Mouse (Mus musculus) embryonic facial prominence, embryonic 13.5 days (tissue): ENCODE measurements around the gene Ncam2. TPM values are rescaled to one million over a fixed set of nuclear protein-coding genes. Genes with fewer than 3 reads are reported as not detected.

Experiments used
- ATAC-seq: fragments of 200-750 bp; cut with Nextera tagmentation; 2 replicates; pipeline ENCODE4 v1.8.0; 2017; ENCODE audit warnings: low read depth; ENCODE audit not compliant: insufficient number of reproducible peaks, insufficient read depth, low FRiP score, low TSS enrichment
- H3K27ac ChIP-seq: fragments of 300-500 bp; sonication (generic); 2 replicates; pipeline ENCODE4 v1.5.1; 2015; ENCODE audit warnings: moderate library complexity, mild to moderate bottlenecking, inconsistent platforms
- H3K27me3 ChIP-seq: fragments of 300-500 bp; sonication (generic); 2 replicates; pipeline ENCODE4 v1.6.1; 2015; ENCODE audit warnings: mild to moderate bottlenecking, inconsistent platforms
- H3K36me3 ChIP-seq: fragments of 300-500 bp; sonication (generic); 2 replicates; pipeline ENCODE4 v1.6.1; 2015; ENCODE audit warnings: mild to moderate bottlenecking, inconsistent platforms
- H3K4me1 ChIP-seq: fragments of 300-500 bp; sonication (generic); 2 replicates; pipeline ENCODE4 v1.6.1; 2015; ENCODE audit warnings: inconsistent platforms
- H3K4me2 ChIP-seq: fragments of 300-500 bp; sonication (generic); 2 replicates; pipeline ENCODE4 v1.6.1; 2015; ENCODE audit warnings: moderate library complexity, mild to moderate bottlenecking, inconsistent platforms
- H3K4me3 ChIP-seq: fragments of 300-500 bp; sonication (generic); 2 replicates; pipeline ENCODE4 v1.5.1; 2015; ENCODE audit warnings: mild to moderate bottlenecking, inconsistent platforms
- H3K9ac ChIP-seq: fragments of 300-500 bp; sonication (generic); 2 replicates; pipeline ENCODE4 v1.6.1; 2015; ENCODE audit warnings: mild to moderate bottlenecking, inconsistent platforms
- H3K9me3 ChIP-seq: fragments of 300-500 bp; sonication (generic); 2 replicates; pipeline ENCODE4 v1.6.1; 2016; ENCODE audit warnings: inconsistent platforms
- WGBS: fragments of 180-500 bp; shearing (Covaris S2); methylation state at CpG from one replicate; pipeline ENCODE4 v1.1.7; 2015; ENCODE audit warnings: mixed read lengths; 5-methylcytosine and 5-hydroxymethylcytosine counted together
- polyA plus RNA-seq: library from polyadenylated mRNA; unstranded; fragments of >200 nt; fragmentation: Nextera tagmentation; extraction: Ambion mirVana; gene quantifications from 2 replicates; pipeline ENCODE4 v1.2.1, GENCODE M21; 2015

Gene Ncam2
- 3.8 and 4.2 TPM in 2 replicates for polyA plus RNA-seq

GRCm38 (mm10) chr16:81200201-81201071, at the start of gene Ncam2:
Ncam2 (plus strand) TSS chr16:81200697.
- peak within 1 kb of the TSS; percentile 51 for H3K27ac ChIP-seq
- WGBS = under 1% methylated on average over 59 of the region's 70 CpGs
- H3K4me1 ChIP-seq = 0 out of 2 replicates have a peak, but pooled peaks cover 6% of the 10 kb centered on the region
- ATAC-seq = peak; percentile 70; the same call in 1 of the 2 replicates
- H3K36me3 ChIP-seq = no peaks in the 10 kb centered on the region
- H3K9me3 ChIP-seq = no peaks in the 10 kb centered on the region
- H3K4me2 ChIP-seq = peak within 1 kb of the TSS; percentile 91
- peak within 1 kb of the TSS; percentile 64 for H3K4me3 ChIP-seq
- H3K9ac ChIP-seq = peak within 1 kb of the TSS; percentile 78
- peaks cover 3% of the 10 kb centered on the region; the same call in 1 of the 2 replicates for H3K27me3 ChIP-seq

- no peak overlapping the region for H3K4me2 ChIP-seq
- H3K4me3 ChIP-seq = no peak overlapping the region
- H3K4me1 ChIP-seq = no peaks in the 10 kb centered on the region
- no peaks in the 10 kb centered on the region for H3K9me3 ChIP-seq
- ATAC-seq = no peak
- no peaks in the 10 kb centered on the region for H3K36me3 ChIP-seq
- no peak overlapping the region for H3K9ac ChIP-seq
- H3K27me3 ChIP-seq = no peaks in the 10 kb centered on the region
- no peak overlapping the region for H3K27ac ChIP-seq
- WGBS = 92% methylated on average over 2 of the region's 2 CpGs
These were observed 29.7 kb upstream of the Ncam2 start for GRCm38 (mm10) chr16:81170828-81171227.

- no peaks in the 10 kb centered on the region for H3K4me1 ChIP-seq
- H3K27ac ChIP-seq = no peak overlapping the region
- no peak for ATAC-seq
- 53% methylated on average over 8 of the region's 8 CpGs for WGBS
- no peaks in the 10 kb centered on the region for H3K9me3 ChIP-seq
- no peaks in the 10 kb centered on the region for H3K27me3 ChIP-seq
- no peak overlapping the region for H3K4me2 ChIP-seq
- no peak overlapping the region for H3K9ac ChIP-seq
- no peak overlapping the region for H3K4me3 ChIP-seq
- H3K36me3 ChIP-seq = no peaks in the 10 kb centered on the region
These were observed 25.1 kb upstream of the Ncam2 start for GRCm38 (mm10) chr16:81175302-81175943.

DNA sequence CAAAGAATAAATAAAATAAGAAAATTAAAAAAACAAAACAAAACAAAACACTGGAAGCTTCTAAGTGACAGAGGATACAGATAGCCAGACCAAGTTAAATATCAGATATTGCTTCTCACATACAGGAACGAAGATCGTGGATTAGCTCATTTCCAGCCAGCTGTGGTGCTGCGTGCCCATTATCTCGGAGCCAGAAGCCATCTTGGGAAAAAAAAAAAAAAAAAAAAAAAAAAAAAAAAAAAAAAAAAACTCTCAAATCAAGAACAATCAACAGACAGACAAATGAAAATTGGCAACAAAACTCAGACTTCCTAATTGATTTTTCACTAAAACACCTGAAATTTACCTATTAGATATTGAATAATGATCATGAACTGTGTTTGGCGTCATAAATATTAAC, 20.7 kb upstream of the Ncam2 start:
- Histone ChIP-seq H3K27me3 (no peaks in the 10 kb centered on the region), H3K27ac (no peak overlapping the region), H3K4me3 (no peak overlapping the region), H3K9ac (no peak overlapping the region), H3K4me2 (no peak overlapping the region), H3K9me3 (no peaks in the 10 kb centered on the region), H3K36me3 (no peaks in the 10 kb centered on the region), H3K4me1 (no peaks in the 10 kb centered on the region)
- 87% methylated on average over 5 of the region's 5 CpGs for WGBS
- ATAC-seq = no peak

DNA sequence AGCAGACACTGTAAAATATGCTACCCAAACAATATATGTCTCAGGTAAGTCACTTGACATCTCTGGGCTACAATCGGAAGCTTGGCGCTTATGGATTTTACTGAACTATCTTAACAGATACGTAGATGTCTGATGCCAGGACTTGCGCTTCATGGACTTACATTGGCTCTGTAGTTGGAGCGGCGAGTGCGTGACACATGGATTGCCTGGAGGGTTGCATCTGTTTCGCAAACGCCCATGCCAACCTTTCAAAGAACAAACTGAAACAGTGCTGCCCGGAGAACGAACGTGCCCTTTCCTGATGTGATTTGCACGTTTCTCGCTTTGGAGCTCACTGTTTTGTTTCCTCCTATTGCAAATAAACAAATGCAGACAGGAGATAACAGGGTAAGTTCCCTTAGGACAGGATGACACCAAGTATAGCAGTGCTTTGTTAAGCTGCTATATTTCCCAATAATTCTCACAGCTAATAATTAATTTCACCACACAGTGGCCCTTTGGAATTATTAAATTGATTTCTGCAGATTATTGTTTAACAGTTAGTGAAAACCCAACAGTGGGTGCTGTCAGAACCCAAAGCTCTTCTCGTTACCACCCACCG, 12.8 kb upstream of the Ncam2 start:
- no peak for ATAC-seq
- 78% methylated on average over 16 of the region's 16 CpGs for WGBS
- no peaks in the 10 kb centered on the region for H3K9me3 ChIP-seq

GRCm38 (mm10) chr16:81191621-81192020, 8.9 kb upstream of the Ncam2 start:
- H3K4me2 ChIP-seq = no peak overlapping the region
- H3K9ac ChIP-seq = no peak overlapping the region
- H3K4me3 ChIP-seq = no peak overlapping the region
- WGBS = 77% methylated on average over 2 of the region's 2 CpGs
- H3K9me3 ChIP-seq = no peaks in the 10 kb centered on the region
- no peaks in the 10 kb centered on the region for H3K36me3 ChIP-seq
- no peaks in the 10 kb centered on the region for H3K4me1 ChIP-seq
- H3K27me3 ChIP-seq = no peaks in the 10 kb centered on the region
- ATAC-seq = no peak
- no peak overlapping the region for H3K27ac ChIP-seq

More for the DNA sequence above, 12.8 kb upstream of the Ncam2 start:
- Histone ChIP-seq H3K27me3 (no peaks in the 10 kb centered on the region), H3K9ac (no peak overlapping the region), H3K4me3 (no peak overlapping the region), H3K36me3 (no peaks in the 10 kb centered on the region), H3K4me2 (no peak overlapping the region), H3K27ac (no peak overlapping the region), H3K4me1 (no peaks in the 10 kb centered on the region)

GRCm38 (mm10) chr16:81192607-81193006, 7.9 kb upstream of the Ncam2 start:
- Histone ChIP-seq H3K4me3 (no peak overlapping the region), H3K9me3 (no peaks in the 10 kb centered on the region)
- WGBS = 60% methylated on average over 4 of the region's 4 CpGs

GRCm38 (mm10) chr16:81199467-81199866, 1.0 kb upstream of the Ncam2 start:
- Histone ChIP-seq H3K4me1 (0 out of 2 replicates have a peak, but pooled peaks cover 6% of the 10 kb centered on the region), H3K4me2 (no peak overlapping the region), H3K36me3 (no peaks in the 10 kb centered on the region), H3K27me3 (peaks cover 3% of the 10 kb centered on the region; the same call in 1 of the 2 replicates), H3K9me3 (no peaks in the 10 kb centered on the region), H3K4me3 (no peak overlapping the region), H3K27ac (no peak overlapping the region), H3K9ac (no peak overlapping the region)
- no peak for ATAC-seq
- 65% methylated on average over 5 of the region's 5 CpGs for WGBS

More at GRCm38 (mm10) chr16:81192607-81193006, 7.9 kb upstream of the Ncam2 start:
- no peak overlapping the region for H3K9ac ChIP-seq
- no peak for ATAC-seq
- H3K36me3 ChIP-seq = no peaks in the 10 kb centered on the region
- no peak overlapping the region for H3K4me2 ChIP-seq
- H3K27ac ChIP-seq = no peak overlapping the region
- H3K27me3 ChIP-seq = no peaks in the 10 kb centered on the region
- H3K4me1 ChIP-seq = no peaks in the 10 kb centered on the region

GRCm38 (mm10) chr16:81201471-81201870, 974 bp downstream of the Ncam2 start:
- no peak overlapping the region for H3K9ac ChIP-seq
- ATAC-seq = no peak
- H3K4me2 ChIP-seq = peak overlapping the region; percentile 91
- H3K4me1 ChIP-seq = 0 out of 2 replicates have a peak, but pooled peaks cover 6% of the 10 kb centered on the region
- H3K27ac ChIP-seq = no peak overlapping the region
- H3K9me3 ChIP-seq = no peaks in the 10 kb centered on the region
- 34% methylated on average over 5 of the region's 5 CpGs for WGBS
- H3K27me3 ChIP-seq = peaks cover 3% of the 10 kb centered on the region; the same call in 1 of the 2 replicates
- H3K4me3 ChIP-seq = peak overlapping the region; percentile 64; the same call in 1 of the 2 replicates
- no peaks in the 10 kb centered on the region for H3K36me3 ChIP-seq

DNA sequence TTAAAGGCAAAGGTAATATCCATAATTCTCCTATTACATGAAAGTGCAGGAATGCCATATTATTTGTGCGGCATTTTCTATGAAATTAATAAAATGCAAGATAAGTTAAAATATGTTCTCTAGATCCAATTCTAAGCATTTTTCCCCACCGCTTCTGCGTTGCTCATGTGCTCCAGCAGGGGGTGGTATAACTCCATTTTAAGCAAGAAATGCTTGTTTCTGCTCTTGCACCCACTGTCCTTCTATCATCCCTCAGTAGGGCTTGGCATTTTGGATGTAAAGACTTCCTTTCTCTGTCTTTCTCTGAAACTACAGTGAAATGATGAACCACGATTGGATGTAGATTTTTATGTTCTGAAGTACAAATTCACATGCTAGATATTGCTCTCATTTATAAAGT, 1.5 kb downstream of the Ncam2 start:
- peaks cover 3% of the 10 kb centered on the region; the same call in 1 of the 2 replicates for H3K27me3 ChIP-seq
- WGBS = 6% methylated on average over 4 of the region's 4 CpGs
- H3K9me3 ChIP-seq = no peaks in the 10 kb centered on the region
- no peaks in the 10 kb centered on the region for H3K36me3 ChIP-seq
- H3K9ac ChIP-seq = no peak overlapping the region
- H3K4me2 ChIP-seq = no peak overlapping the region
- H3K4me3 ChIP-seq = peak overlapping the region; percentile 64; the same call in 1 of the 2 replicates
- no peak for ATAC-seq
- H3K4me1 ChIP-seq = 0 out of 2 replicates have a peak, but pooled peaks cover 6% of the 10 kb centered on the region
- no peak overlapping the region for H3K27ac ChIP-seq

GRCm38 (mm10) chr16:81202721-81203161, 2.2 kb downstream of the Ncam2 start:
- Histone ChIP-seq H3K4me2 (no peak overlapping the region; the same call in 1 of the 2 replicates), H3K27ac (no peak overlapping the region), H3K27me3 (peaks cover 3% of the 10 kb centered on the region; the same call in 1 of the 2 replicates), H3K9me3 (no peaks in the 10 kb centered on the region), H3K4me1 (0 out of 2 replicates have a peak, but pooled peaks cover 6% of the 10 kb centered on the region), H3K9ac (no peak overlapping the region), H3K4me3 (no peak overlapping the region), H3K36me3 (no peaks in the 10 kb centered on the region)
- WGBS = 68% methylated on average over 8 of the region's 8 CpGs
- no peak for ATAC-seq
